Mouse (Mus musculus): ENCODE results near the gene Cfl1.

Cfl1 gene

GRCm38 (mm10) chr19:5529325-5530137 is 39.3 kb downstream of the Cfl1 start:
- DNase-seq (ENCODE audit: low read depth, low spot score) = peak; percentile 96

GRCm38 (mm10) chr19:5530138-5530524 is 39.9 kb downstream of the Cfl1 start:
- no peak for DNase-seq (ENCODE audit: low read depth, low spot score)

- DNase-seq (ENCODE audit: low read depth, low spot score) = no peak
Observed at GRCm38 (mm10) chr19:5532520-5532919, 42.3 kb downstream of the Cfl1 start.

- no peak for DNase-seq (ENCODE audit: low read depth, low spot score)
Observed at GRCm38 (mm10) chr19:5538786-5539185, 48.5 kb downstream of the Cfl1 start.

- DNase-seq (ENCODE audit: low read depth, low spot score) = no peak
Observed at GRCm38 (mm10) chr19:5543362-5543761, 53.1 kb downstream of the Cfl1 start.

GRCm38 (mm10) chr19:5544031-5544430 is 53.8 kb downstream of the Cfl1 start:
- DNase-seq (ENCODE audit: low read depth, low spot score) = no peak

Data from brain, adult 2 months (tissue).